Mouse (Mus musculus) testis, adult 2 months (tissue): ENCODE measurements around the gene Usp4.

Source experiments
- CTCF ChIP-seq: fragments of 200-500 bp; IDR thresholded peaks from 2 replicates; pipeline ENCODE4 v1.5.1; 2012; ENCODE audit warnings: low read depth, mild to moderate bottlenecking, inconsistent platforms, low read length, moderate library complexity; ENCODE audit not compliant: control insufficient read depth, insufficient read depth, insufficient replicate concordance
- POLR2A ChIP-seq: fragments of 200-500 bp; IDR thresholded peaks from 2 replicates; pipeline ENCODE4 v1.6.1; 2012; ENCODE audit warnings: low read depth, mild to moderate bottlenecking, inconsistent platforms, low read length, moderate library complexity; ENCODE audit not compliant: control insufficient read depth

DNA sequence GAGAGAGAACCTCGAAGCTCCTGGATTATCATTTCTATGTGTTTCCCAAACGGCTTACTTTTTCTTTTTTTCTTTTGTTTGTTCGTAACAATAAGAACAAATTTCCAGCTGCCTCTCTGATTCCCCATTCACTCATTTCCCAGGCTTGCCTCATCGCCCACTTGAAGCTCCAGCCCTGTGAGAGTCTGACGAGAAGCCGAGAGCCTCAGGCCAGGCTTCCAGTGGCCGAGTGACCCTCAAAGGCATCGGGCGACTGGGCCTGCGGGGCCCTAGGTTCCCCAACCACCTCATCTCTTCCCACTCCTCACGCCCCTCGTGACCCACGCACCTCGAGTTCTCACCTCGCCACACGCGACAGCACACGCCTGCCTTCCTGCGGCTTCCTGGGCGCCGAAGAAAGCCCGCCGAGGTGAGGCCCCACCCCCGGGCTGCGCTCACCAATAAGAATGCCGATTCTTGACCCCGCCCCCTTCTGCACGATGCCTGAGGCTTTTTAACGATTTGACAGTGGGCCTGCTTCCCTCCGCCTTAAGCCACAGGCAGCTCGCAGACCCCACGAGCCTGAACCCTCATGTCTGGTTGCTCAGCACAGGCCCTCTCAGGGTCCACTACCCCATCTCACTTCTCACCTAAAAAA lies 83.9 kb downstream of the Usp4 start:
- TF ChIP-seq CTCF (no peak), POLR2A (peak; percentile 78)
